Mouse (Mus musculus): ENCODE results near the gene Emp3. TPM values are rescaled to one million over a fixed set of nuclear protein-coding genes. Genes with fewer than 3 reads are reported as not detected.

Gene Emp3
- total and polyA plus RNA-seq, 2 experiments from 2014 or later: 15.3 to 45.2 TPM

GRCm38 (mm10) chr7:45872624-45873023 lies 48.6 kb downstream of the Emp3 start, which contains the start of gene Kdelr1:
TSS of gene Kdelr1 (plus strand) at chr7:45872772.
- WGBS: under 1% methylated on average over 18 of the region's 18 CpGs
- peaks cover 23% of the 10 kb centered on the region for H3K4me1 ChIP-seq (ENCODE audit: insufficient read depth, low read length)
- peak within 1 kb of the TSS; percentile 82 for H3K4me2 ChIP-seq (ENCODE audit: low read depth, low read length)
- H3K27me3 ChIP-seq (ENCODE audit: insufficient read depth, low read length): no peaks in the 10 kb centered on the region
- peaks cover 15% of the 10 kb centered on the region for H3K36me3 ChIP-seq (ENCODE audit: insufficient read depth, low read length)
- peak within 1 kb of the TSS; percentile 84 for H3K4me3 ChIP-seq (ENCODE audit: low read length)
- DNase-seq (ENCODE audit: low spot score) (peak; percentile 96), ATAC-seq (peak; percentile 58)
- H3K27ac ChIP-seq: peak within 1 kb of the TSS; percentile 87
- TF ChIP-seq CTCF (IDR thresholded peaks at IDR 0.05; ENCODE audit: low read depth): peak; percentile 95
- H3K9ac ChIP-seq (replicated peaks; ENCODE audit: low read length): peak within 1 kb of the TSS; percentile 86
- no peaks in the 10 kb centered on the region for H3K9me3 ChIP-seq (ENCODE audit: low read length)

- WGBS: under 1% methylated on average over 29 of the region's 30 CpGs
- peak overlapping the region; percentile 78 for H3K27ac ChIP-seq
- H3K9me3 ChIP-seq (ENCODE audit: low read length): no peaks in the 10 kb centered on the region
- peak overlapping the region; percentile 78 for H3K9ac ChIP-seq (replicated peaks; ENCODE audit: low read length)
- peaks cover 27% of the 10 kb centered on the region for H3K4me1 ChIP-seq (ENCODE audit: insufficient read depth, low read length)
- peak overlapping the region; percentile 77 for H3K4me2 ChIP-seq (ENCODE audit: low read depth, low read length)
- no peaks in the 10 kb centered on the region for H3K27me3 ChIP-seq (ENCODE audit: insufficient read depth, low read length)
- no peaks in the 10 kb centered on the region; the same call in 1 of the 2 replicates for H3K36me3 ChIP-seq (ENCODE audit: insufficient read depth, low read length)
- peak overlapping the region; percentile 72 for H3K4me3 ChIP-seq (ENCODE audit: low read length)
- no peak for ATAC-seq
- TF ChIP-seq CTCF (IDR thresholded peaks at IDR 0.05; ENCODE audit: low read depth): no peak
- DNase-seq (ENCODE audit: low spot score): peak; percentile 52
Measured at GRCm38 (mm10) chr7:45870282-45871058, 50.7 kb downstream of the Emp3 start.

GRCm38 (mm10) chr7:45869787-45870186 lies 51.4 kb downstream of the Emp3 start:
- H3K9ac ChIP-seq (replicated peaks; ENCODE audit: low read length): peak overlapping the region; percentile 78
- ATAC-seq (no peak), DNase-seq (ENCODE audit: low spot score) (peak; percentile 16)
- WGBS: 5% methylated on average over 14 of the region's 14 CpGs
- H3K36me3 ChIP-seq (ENCODE audit: insufficient read depth, low read length): no peaks in the 10 kb centered on the region
- peaks cover 27% of the 10 kb centered on the region for H3K4me1 ChIP-seq (ENCODE audit: insufficient read depth, low read length)
- H3K4me3 ChIP-seq (ENCODE audit: low read length): peak overlapping the region; percentile 72
- H3K9me3 ChIP-seq (ENCODE audit: low read length): no peaks in the 10 kb centered on the region
- TF ChIP-seq CTCF (IDR thresholded peaks at IDR 0.05; ENCODE audit: low read depth): no peak
- H3K27ac ChIP-seq: peak overlapping the region; percentile 78; the same call in 1 of the 2 replicates
- H3K4me2 ChIP-seq (ENCODE audit: low read depth, low read length): peak overlapping the region; percentile 77
- H3K27me3 ChIP-seq (ENCODE audit: insufficient read depth, low read length): no peaks in the 10 kb centered on the region

GRCm38 (mm10) chr7:45869107-45869670 lies 52.0 kb downstream of the Emp3 start:
- no peaks in the 10 kb centered on the region for H3K36me3 ChIP-seq (ENCODE audit: insufficient read depth, low read length)
- no peak for TF ChIP-seq CTCF (IDR thresholded peaks at IDR 0.05; ENCODE audit: low read depth)
- WGBS: 10% methylated on average over 8 of the region's 8 CpGs
- no peaks in the 10 kb centered on the region for H3K9me3 ChIP-seq (ENCODE audit: low read length)
- peak overlapping the region; percentile 78; the same call in 1 of the 2 replicates for H3K27ac ChIP-seq
- DNase-seq (ENCODE audit: low spot score) (peak; percentile 53), ATAC-seq (no peak)
- H3K4me3 ChIP-seq (ENCODE audit: low read length): peak overlapping the region; percentile 72
- H3K27me3 ChIP-seq (ENCODE audit: insufficient read depth, low read length): no peaks in the 10 kb centered on the region
- H3K9ac ChIP-seq (replicated peaks; ENCODE audit: low read length): peak overlapping the region; percentile 78
- peaks cover 27% of the 10 kb centered on the region for H3K4me1 ChIP-seq (ENCODE audit: insufficient read depth, low read length)
- peak overlapping the region; percentile 77 for H3K4me2 ChIP-seq (ENCODE audit: low read depth, low read length)

Other genes with a start within 250 kb of the Emp3 start
- gene Ntn5, start 237.4 kb downstream of the Emp3 start, total RNA-seq (2014; rRNA removed): 0.94 TPM in 1 of 2 replicates, not detected in the other
- gene Ntn5, start 237.4 kb downstream of the Emp3 start, polyA plus RNA-seq (2015; fragmentation: Nextera tagmentation; extraction: Ambion mirVana): 0.68 and 0.80 TPM in 2 replicates
- gene Sec1, start 227.0 kb downstream of the Emp3 start, total RNA-seq (2014; rRNA removed): 0.68 and 0.79 TPM in 2 replicates
- gene Sec1, start 227.0 kb downstream of the Emp3 start, polyA plus RNA-seq (2015; fragmentation: Nextera tagmentation; extraction: Ambion mirVana): 0.35 and 0.48 TPM in 2 replicates
- gene Car11, start 221.6 kb downstream of the Emp3 start, total RNA-seq (2014; rRNA removed): 89.4 and 91.0 TPM in 2 replicates
- 76.9 and 78.2 TPM in 2 replicates for gene Car11, start 221.6 kb downstream of the Emp3 start, polyA plus RNA-seq (2015; fragmentation: Nextera tagmentation; extraction: Ambion mirVana)
- 4.2 and 12.2 TPM in 2 replicates for gene Dbp, start 216.3 kb downstream of the Emp3 start, total RNA-seq (2014; rRNA removed)
- gene Dbp, start 216.3 kb downstream of the Emp3 start, polyA plus RNA-seq (2015; fragmentation: Nextera tagmentation; extraction: Ambion mirVana): 4.6 and 5.3 TPM in 2 replicates
- 999 and 1,175 TPM in 2 replicates for gene Rpl18, start 205.9 kb downstream of the Emp3 start, total RNA-seq (2014; rRNA removed)
- gene Rpl18, start 205.9 kb downstream of the Emp3 start, polyA plus RNA-seq (2015; fragmentation: Nextera tagmentation; extraction: Ambion mirVana): 519 and 535 TPM in 2 replicates
- gene Sphk2, start 203.4 kb downstream of the Emp3 start, total RNA-seq (2014; rRNA removed): 27.4 and 31.6 TPM in 2 replicates
- 17.8 and 18.5 TPM in 2 replicates for gene Sphk2, start 203.4 kb downstream of the Emp3 start, polyA plus RNA-seq (2015; fragmentation: Nextera tagmentation; extraction: Ambion mirVana)
- gene Fam83e, start 200.2 kb downstream of the Emp3 start, total RNA-seq (2014; rRNA removed): 0.11 and 0.16 TPM in 2 replicates
- 0.09 and 0.25 TPM in 2 replicates for gene Fam83e, start 200.2 kb downstream of the Emp3 start, polyA plus RNA-seq (2015; fragmentation: Nextera tagmentation; extraction: Ambion mirVana)
- gene Spaca4, start 195.6 kb downstream of the Emp3 start, total RNA-seq (2014; rRNA removed): not detected in 2 replicates
- not detected in 2 replicates for gene Spaca4, start 195.6 kb downstream of the Emp3 start, polyA plus RNA-seq (2015; fragmentation: Nextera tagmentation; extraction: Ambion mirVana)
- 125 and 133 TPM in 2 replicates for gene Lmtk3, start 137.7 kb downstream of the Emp3 start, total RNA-seq (2014; rRNA removed)
- gene Lmtk3, start 137.7 kb downstream of the Emp3 start, polyA plus RNA-seq (2015; fragmentation: Nextera tagmentation; extraction: Ambion mirVana): 13.6 and 13.9 TPM in 2 replicates
- 4.7 and 12.1 TPM in 2 replicates for gene Sult2b1, start 136.7 kb downstream of the Emp3 start, total RNA-seq (2014; rRNA removed)
- 5.7 and 7.4 TPM in 2 replicates for gene Sult2b1, start 136.7 kb downstream of the Emp3 start, polyA plus RNA-seq (2015; fragmentation: Nextera tagmentation; extraction: Ambion mirVana)
- 176 and 221 TPM in 2 replicates for gene Cyth2, start 106.8 kb downstream of the Emp3 start, total RNA-seq (2014; rRNA removed)
- 209 and 216 TPM in 2 replicates for gene Cyth2, start 106.8 kb downstream of the Emp3 start, polyA plus RNA-seq (2015; fragmentation: Nextera tagmentation; extraction: Ambion mirVana)
- 0.97 and 1.4 TPM in 2 replicates for gene Kcnj14, start 96.6 kb downstream of the Emp3 start, total RNA-seq (2014; rRNA removed)
- 0.89 and 1.2 TPM in 2 replicates for gene Kcnj14, start 96.6 kb downstream of the Emp3 start, polyA plus RNA-seq (2015; fragmentation: Nextera tagmentation; extraction: Ambion mirVana)
- 29.1 and 34.6 TPM in 2 replicates for gene Grwd1, start 90.5 kb downstream of the Emp3 start, total RNA-seq (2014; rRNA removed)
- gene Grwd1, start 90.5 kb downstream of the Emp3 start, polyA plus RNA-seq (2015; fragmentation: Nextera tagmentation; extraction: Ambion mirVana): 44.6 and 48.6 TPM in 2 replicates
- gene Kdelr1, start 48.6 kb downstream of the Emp3 start, total RNA-seq (2014; rRNA removed): 161 and 196 TPM in 2 replicates
- 45.9 and 50.2 TPM in 2 replicates for gene Kdelr1, start 48.6 kb downstream of the Emp3 start, polyA plus RNA-seq (2015; fragmentation: Nextera tagmentation; extraction: Ambion mirVana)
- gene Grin2d, start 43.0 kb downstream of the Emp3 start, total RNA-seq (2014; rRNA removed): 37.8 and 44.9 TPM in 2 replicates
- 4.1 and 4.4 TPM in 2 replicates for gene Grin2d, start 43.0 kb downstream of the Emp3 start, polyA plus RNA-seq (2015; fragmentation: Nextera tagmentation; extraction: Ambion mirVana)
- not detected in 2 replicates for gene Syngr4, start 24.7 kb downstream of the Emp3 start, total RNA-seq (2014; rRNA removed)
- 0.19 and 0.51 TPM in 2 replicates for gene Syngr4, start 24.7 kb downstream of the Emp3 start, polyA plus RNA-seq (2015; fragmentation: Nextera tagmentation; extraction: Ambion mirVana)
- gene Tmem143, start 24.5 kb downstream of the Emp3 start, total RNA-seq (2014; rRNA removed): 39.2 and 48.8 TPM in 2 replicates
- gene Tmem143, start 24.5 kb downstream of the Emp3 start, polyA plus RNA-seq (2015; fragmentation: Nextera tagmentation; extraction: Ambion mirVana): 4.6 and 6.8 TPM in 2 replicates
- 6.8 and 7.5 TPM in 2 replicates for gene Ccdc114, start 2.7 kb upstream of the Emp3 start, total RNA-seq (2014; rRNA removed)
- 7.8 and 10.6 TPM in 2 replicates for gene Ccdc114, start 2.7 kb upstream of the Emp3 start, polyA plus RNA-seq (2015; fragmentation: Nextera tagmentation; extraction: Ambion mirVana)
- 0.58 and 1.2 TPM in 2 replicates for gene Abcc6, start 108.9 kb upstream of the Emp3 start, total RNA-seq (2014; rRNA removed)
- 0.55 and 0.64 TPM in 2 replicates for gene Abcc6, start 108.9 kb upstream of the Emp3 start, polyA plus RNA-seq (2015; fragmentation: Nextera tagmentation; extraction: Ambion mirVana)
- gene Nomo1, start 112.3 kb upstream of the Emp3 start, total RNA-seq (2014; rRNA removed): 53.6 and 61.5 TPM in 2 replicates
- gene Nomo1, start 112.3 kb upstream of the Emp3 start, polyA plus RNA-seq (2015; fragmentation: Nextera tagmentation; extraction: Ambion mirVana): 36.9 and 37.9 TPM in 2 replicates
- 13.2 and 18.7 TPM in 2 replicates for gene Kcnj11, start 179.4 kb upstream of the Emp3 start, total RNA-seq (2014; rRNA removed)
- 2.4 and 3.0 TPM in 2 replicates for gene Kcnj11, start 179.4 kb upstream of the Emp3 start, polyA plus RNA-seq (2015; fragmentation: Nextera tagmentation; extraction: Ambion mirVana)